Mouse (Mus musculus) limb, embryonic 14.5 days (tissue): Measurements from ENCODE around the gene Nsun5. TPM values are rescaled to one million over a fixed set of nuclear protein-coding genes. Genes with fewer than 3 reads are reported as not detected.

Experiments
- ATAC-seq: fragments of 200-750 bp; cut with Nextera tagmentation; 2 replicates; pipeline ENCODE4 v1.8.0; 2017; ENCODE audit warnings: low read depth, moderate number of reproducible peaks, moderate TSS enrichment; ENCODE audit not compliant: low FRiP score
- DNase-seq: peaks from one replicate; pipeline ENCODE4 v3.0.0-alpha.2; 2015; ENCODE audit warnings: low spot score
- H3K27ac ChIP-seq: fragments of 300-500 bp; sonication (generic); replicated peaks from 2 replicates; pipeline ENCODE4 v1.5.1; 2014; ENCODE audit warnings: low read depth, mild to moderate bottlenecking, low read length, moderate library complexity, mixed read lengths
- H3K27me3 ChIP-seq: fragments of 300-500 bp; sonication (generic); 2 replicates; pipeline ENCODE4 v1.6.1; 2014; ENCODE audit warnings: low read length, mixed read lengths; ENCODE audit not compliant: control insufficient read depth, insufficient read depth
- H3K36me3 ChIP-seq: fragments of 300-500 bp; sonication (generic); 2 replicates; pipeline ENCODE4 v1.6.1; 2014; ENCODE audit warnings: mild to moderate bottlenecking, low read length, moderate library complexity, mixed read lengths; ENCODE audit not compliant: control insufficient read depth, insufficient read depth
- H3K4me1 ChIP-seq: fragments of 300-500 bp; sonication (generic); 2 replicates; pipeline ENCODE4 v1.6.1; 2014; ENCODE audit warnings: antibody characterized with exemption, low read length, mixed read lengths; ENCODE audit not compliant: control insufficient read depth, insufficient read depth
- H3K4me2 ChIP-seq: fragments of 300-500 bp; sonication (generic); replicated peaks from 2 replicates; pipeline ENCODE4 v1.6.1; 2014; ENCODE audit warnings: low read depth, mild to moderate bottlenecking, low read length, moderate library complexity; ENCODE audit not compliant: severe bottlenecking
- H3K4me3 ChIP-seq: fragments of 300-500 bp; sonication (generic); replicated peaks from 2 replicates; pipeline ENCODE4 v1.5.1; 2014; ENCODE audit warnings: low read length
- H3K9ac ChIP-seq: fragments of 300-500 bp; sonication (generic); 2 replicates; pipeline ENCODE4 v1.6.1; 2014; ENCODE audit warnings: mild to moderate bottlenecking, low read depth, low read length, moderate library complexity; ENCODE audit not compliant: severe bottlenecking
- H3K9me3 ChIP-seq: fragments of 300-500 bp; sonication (generic); 2 replicates; pipeline ENCODE4 v1.6.1; 2016; ENCODE audit warnings: low read length; ENCODE audit not compliant: control insufficient read depth
- POLR2A ChIP-seq: fragments of 200-500 bp; IDR thresholded peaks from 2 replicates; pipeline ENCODE4 v1.8.0; 2012; ENCODE audit warnings: inconsistent platforms, mild to moderate bottlenecking, moderate library complexity, borderline replicate concordance; ENCODE audit not compliant: insufficient read depth, insufficient read length; ENCODE audit errors: extremely low read depth
- WGBS: fragments of 180-500 bp; shearing (Covaris S2); extraction: QIAGEN DNeasy Blood & Tissue Kit; methylation state at CpG from one replicate; pipeline ENCODE4 v1.1.7; 2014; 5-methylcytosine and 5-hydroxymethylcytosine counted together
- polyA plus RNA-seq, 2 experiments: library from polyadenylated mRNA; depleted of rRNA in 1 of 2; stranded (reverse) in 1 of 2; unstranded in 1 of 2; fragments of >200 nt; fragmentation: Nextera tagmentation in 1 of 2; extraction: Ambion mirVana in 1 of 2; gene quantifications; 2 replicates each; pipeline versions ENCODE4 v1.2.1 to v1.2.3; 2012 to 2014

Nsun5 gene
- polyA plus RNA-seq, 2 experiments = 26.2 to 52.1 TPM

DNA sequence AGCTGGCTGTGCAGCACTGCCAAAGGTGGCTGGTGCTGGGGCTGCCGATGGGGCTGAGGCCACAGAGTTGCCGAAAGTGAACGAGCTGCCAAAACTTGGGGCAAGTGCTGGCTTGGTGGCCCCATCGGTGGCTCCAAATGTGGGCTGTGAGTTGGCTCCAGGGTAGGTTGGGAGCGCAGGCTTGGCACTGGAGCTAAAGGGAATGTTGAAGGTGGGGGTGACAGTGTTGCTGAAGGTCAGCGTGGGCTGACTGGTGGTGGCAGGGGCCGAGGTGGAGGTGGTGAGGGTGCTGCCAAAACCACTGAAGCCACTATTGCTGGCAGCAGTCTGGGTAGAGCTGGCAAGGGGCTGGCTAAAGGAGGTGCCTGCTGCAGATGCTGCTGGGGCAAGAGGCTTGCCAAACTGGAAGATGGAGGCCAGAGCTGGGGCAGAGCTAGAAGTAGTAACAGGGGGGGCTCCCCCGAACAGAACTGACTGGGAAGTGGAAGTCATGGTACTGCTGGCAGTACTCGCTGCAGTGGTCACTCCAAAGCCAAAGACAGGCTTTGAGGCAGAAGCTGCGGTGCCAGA, 11.7 kb downstream of the Nsun5 start:
- no peak overlapping the region for H3K4me3 ChIP-seq
- no peaks in the 10 kb centered on the region for H3K9me3 ChIP-seq
- no peak for TF ChIP-seq POLR2A
- no peak overlapping the region for H3K4me2 ChIP-seq
- 91% methylated on average over 10 of the region's 10 CpGs for WGBS
- no peak overlapping the region for H3K9ac ChIP-seq
- ATAC-seq (no peak), DNase-seq (no peak)
- H3K4me1 ChIP-seq = no peaks in the 10 kb centered on the region
- H3K27me3 ChIP-seq = no peaks in the 10 kb centered on the region
- peaks cover 92% of the 10 kb centered on the region for H3K36me3 ChIP-seq
- no peak overlapping the region for H3K27ac ChIP-seq

DNA sequence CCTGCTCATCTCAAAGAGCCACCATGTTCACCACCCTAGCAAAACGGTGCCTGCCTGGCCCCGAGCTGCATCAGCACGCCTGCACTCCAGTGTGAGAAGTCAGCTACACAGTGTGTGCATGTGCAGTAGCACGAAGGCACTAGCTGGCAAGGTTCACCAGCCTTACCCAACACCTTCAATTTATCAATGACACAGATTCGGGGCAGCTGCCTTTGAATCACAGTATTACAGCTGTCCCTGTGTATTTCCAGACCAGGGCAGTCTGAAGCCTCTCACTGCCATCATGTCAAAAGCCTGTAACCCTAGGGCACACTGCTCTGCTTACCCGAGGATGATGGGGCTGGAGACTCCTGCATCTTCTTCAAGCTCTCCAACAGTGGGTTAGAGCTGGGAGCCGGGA, 13.0 kb downstream of the Nsun5 start:
- no peak overlapping the region for H3K27ac ChIP-seq
- 90% methylated on average over 7 of the region's 7 CpGs for WGBS
- peaks cover 94% of the 10 kb centered on the region for H3K36me3 ChIP-seq
- no peak overlapping the region for H3K4me3 ChIP-seq
- no peaks in the 10 kb centered on the region for H3K27me3 ChIP-seq
- ATAC-seq (no peak), DNase-seq (no peak)
- H3K9me3 ChIP-seq = no peaks in the 10 kb centered on the region
- TF ChIP-seq POLR2A = no peak
- no peak overlapping the region for H3K4me2 ChIP-seq
- H3K9ac ChIP-seq = no peak overlapping the region
- no peaks in the 10 kb centered on the region for H3K4me1 ChIP-seq

DNA sequence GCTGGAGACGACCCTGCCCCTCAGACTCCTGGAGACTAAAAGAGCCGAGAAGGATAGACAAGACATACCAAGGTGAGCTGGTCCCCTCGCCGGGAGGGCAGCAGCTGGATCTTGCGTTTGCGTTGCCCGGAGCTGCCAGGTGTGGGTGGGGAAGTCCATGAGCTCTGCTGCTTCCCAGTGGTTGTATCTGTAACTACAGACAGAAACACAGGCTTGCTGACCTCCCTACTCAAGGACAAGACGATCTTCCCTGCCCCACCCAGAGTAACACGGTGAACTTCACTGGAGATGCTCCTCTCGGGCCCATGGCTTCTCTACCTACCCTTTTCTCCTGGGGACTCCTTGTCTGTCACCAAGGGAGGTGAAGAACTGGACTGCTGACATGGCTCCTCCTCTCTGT, 14.0 kb downstream of the Nsun5 start:
- H3K4me2 ChIP-seq = no peak overlapping the region
- no peaks in the 10 kb centered on the region for H3K27me3 ChIP-seq
- no peak overlapping the region for H3K9ac ChIP-seq
- no peak overlapping the region for H3K4me3 ChIP-seq
- ATAC-seq (no peak), DNase-seq (no peak)
- no peaks in the 10 kb centered on the region for H3K4me1 ChIP-seq
- H3K36me3 ChIP-seq = peaks cover 94% of the 10 kb centered on the region
- WGBS = 88% methylated on average over 10 of the region's 10 CpGs
- no peaks in the 10 kb centered on the region for H3K9me3 ChIP-seq
- H3K27ac ChIP-seq = no peak overlapping the region
- no peak for TF ChIP-seq POLR2A

DNA sequence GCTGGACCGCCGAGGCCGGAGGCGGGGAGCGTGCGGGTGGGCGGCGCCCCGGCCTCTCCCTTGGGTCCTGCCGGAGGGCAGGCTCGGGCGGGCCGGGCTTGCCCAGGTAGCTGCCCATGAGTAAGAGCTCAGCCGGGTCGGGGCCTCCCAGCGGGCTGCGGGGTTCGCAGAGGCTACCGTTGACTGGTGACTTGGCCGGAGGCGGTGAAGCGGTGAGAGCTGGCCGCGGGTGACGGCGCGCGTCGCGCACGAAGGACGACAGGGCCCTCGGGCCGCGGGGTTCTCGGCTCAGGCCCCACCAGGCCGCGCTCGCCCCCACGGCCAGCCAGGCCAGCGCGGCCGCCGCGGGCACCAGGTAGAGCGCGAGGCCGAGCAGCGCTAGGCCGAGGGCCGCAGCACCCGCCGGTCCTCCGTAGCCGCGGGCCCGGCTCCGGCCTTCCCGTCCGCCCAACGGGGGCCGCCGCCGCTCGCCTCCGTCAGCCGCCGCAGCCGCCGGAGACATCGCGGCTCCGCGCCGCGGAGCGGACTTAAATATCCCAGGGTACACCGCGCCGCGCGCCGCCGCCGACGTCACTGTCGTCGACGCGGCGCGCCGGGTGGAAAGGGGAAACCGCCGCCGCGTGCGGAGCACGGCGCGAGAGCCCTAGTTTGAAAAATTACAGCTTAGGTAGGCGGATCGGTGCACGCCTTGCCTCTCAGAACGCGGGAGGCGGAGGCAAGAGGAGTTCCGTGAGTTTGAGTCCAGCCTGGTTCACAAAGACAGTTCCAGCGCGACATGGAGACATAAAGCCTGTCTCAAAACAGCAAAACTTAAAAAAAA, 24.5 kb downstream of the Nsun5 start, which contains the start of gene Pom121:
Gene Pom121, minus strand, starts transcription at position 543 of the 820 bp plus-strand sequence.
- Histone ChIP-seq H3K36me3 (peaks cover 30% of the 10 kb centered on the region), H3K9me3 (no peaks in the 10 kb centered on the region), H3K4me2 (peak within 1 kb of the TSS; percentile 73), H3K27ac (peak within 1 kb of the TSS; percentile 86), H3K4me3 (peak within 1 kb of the TSS; percentile 98), H3K9ac (peak within 1 kb of the TSS; percentile 99), H3K27me3 (no peaks in the 10 kb centered on the region), H3K4me1 (peaks cover 12% of the 10 kb centered on the region)
- peak; percentile 92 for ATAC-seq
- TF ChIP-seq POLR2A = peak; percentile 71; the same call in 1 of the 2 replicates
- WGBS = under 1% methylated on average over 66 of the region's 110 CpGs
- peak; percentile 88 for DNase-seq

DNA sequence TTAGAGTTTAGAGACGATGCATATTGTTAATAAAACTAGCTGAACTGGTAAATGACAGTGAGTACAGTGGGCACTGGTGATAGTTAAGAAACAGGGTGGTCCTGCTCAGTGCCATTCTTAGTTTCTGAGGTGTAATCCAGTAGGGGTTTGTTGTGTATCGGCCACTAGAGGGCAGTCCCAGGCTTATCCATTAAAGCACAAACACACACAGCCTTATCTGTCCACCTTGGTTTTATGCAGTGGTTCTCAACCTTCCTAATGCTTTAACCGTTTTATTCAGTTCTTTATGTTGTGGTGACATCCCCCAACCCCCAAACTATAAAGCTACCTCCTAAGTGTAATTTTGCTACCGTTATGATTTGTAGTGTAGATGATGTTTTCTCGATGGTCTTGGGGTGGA, 26.1 kb downstream of the Nsun5 start:
- DNase-seq = peak; percentile 50

More for the DNA sequence above, 26.1 kb downstream of the Nsun5 start:
- ATAC-seq = no peak
- Histone ChIP-seq H3K27me3 (no peaks in the 10 kb centered on the region), H3K4me3 (no peak overlapping the region), H3K9me3 (no peaks in the 10 kb centered on the region), H3K36me3 (peaks cover 15% of the 10 kb centered on the region), H3K9ac (no peak overlapping the region), H3K4me2 (no peak overlapping the region), H3K4me1 (peaks cover 12% of the 10 kb centered on the region), H3K27ac (no peak overlapping the region)
- TF ChIP-seq POLR2A = no peak
- WGBS = 50% methylated on average over 5 of the region's 5 CpGs
